Mouse (Mus musculus) liver, postnatal 0 days (tissue): Measurements from ENCODE around the gene Hist1h2af.
"Not testable (repeated sequence)": the region's sequence is repeated elsewhere in the genome, so short reads cannot be mapped to it uniquely, and the experiment has no call there.

Source experiments
- CTCF ChIP-seq: sonication (generic); IDR thresholded peaks from 2 replicates; pipeline ENCODE4 v1.5.1; 2016; ENCODE audit warnings: antibody characterized with exemption, low read depth
- EP300 ChIP-seq: IDR thresholded peaks from 2 replicates; pipeline ENCODE4 v1.6.1; 2016; ENCODE audit warnings: antibody characterized with exemption, low read depth, mild to moderate bottlenecking

- not testable (repeated sequence) for TF ChIP-seq EP300, CTCF
These were observed 11.0 kb downstream of the Hist1h2af start for GRCm38 (mm10) chr13:23544787-23545120.
